Comparison of ENCODE assay signal across 27 mouse cellular contexts in the genomic region with DNA sequence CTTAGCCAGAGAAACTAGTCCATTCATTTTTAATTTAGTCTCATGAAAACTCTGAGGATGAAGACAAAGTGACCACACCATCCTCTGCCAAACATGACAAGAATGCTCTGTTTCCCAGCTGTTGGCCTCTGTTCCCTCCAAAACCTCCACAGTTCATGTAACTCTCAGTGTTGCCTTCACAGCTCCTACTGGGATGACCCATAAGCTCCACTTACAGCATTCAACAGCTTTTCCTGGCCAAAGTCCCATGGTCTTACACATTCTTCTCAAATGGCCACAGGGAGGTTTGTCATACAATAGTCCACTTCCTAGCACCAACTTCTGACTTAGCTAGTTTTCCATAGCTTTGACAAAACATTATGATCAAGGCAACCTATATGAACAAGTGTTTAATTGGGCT.
"Had no signal": no experiment of that assay in that cellular context is flagged by ENCODE, and none has a peak within 500 bp of the region (broad histone marks: within the 10 kb centered on the region; RNA-seq: fewer than 3 reads in every experiment).

No protein-coding gene starts in this region.

- H3K27ac ChIP-seq: gastrocnemius, adult 2 months; heart, adult 2 months; heart, embryonic 10.5 days; hindbrain, embryonic 10.5 days; hindbrain, embryonic 12.5 days; hindbrain, embryonic 15.5 days; hindbrain, postnatal 0 days; kidney, embryonic 15.5 days; kidney, postnatal 0 days; limb, embryonic 13.5 days; limb, embryonic 15.5 days; liver, embryonic 13.5 days; liver, embryonic 15.5 days had no signal

- H3K36me3 ChIP-seq: heart, embryonic 10.5 days; heart, embryonic 12.5 days; hindbrain, embryonic 10.5 days; hindbrain, embryonic 12.5 days; hindbrain, embryonic 15.5 days; kidney, embryonic 15.5 days; limb, embryonic 13.5 days; limb, embryonic 15.5 days; liver, embryonic 13.5 days; liver, embryonic 15.5 days had no signal

- H3K9ac ChIP-seq: heart, embryonic 12.5 days; hindbrain, embryonic 12.5 days; hindbrain, embryonic 15.5 days; kidney, embryonic 15.5 days; limb, embryonic 13.5 days; limb, embryonic 15.5 days; liver, embryonic 13.5 days; liver, embryonic 15.5 days had no signal

- H3K4me1 ChIP-seq: heart, embryonic 12.5 days; hindbrain, embryonic 12.5 days; liver, embryonic 13.5 days; liver, embryonic 15.5 days had no signal

- H3K9me3 ChIP-seq: heart, embryonic 10.5 days; heart, embryonic 12.5 days; hindbrain, embryonic 10.5 days; hindbrain, embryonic 12.5 days; hindbrain, embryonic 15.5 days; kidney, embryonic 15.5 days; limb, embryonic 13.5 days; limb, embryonic 15.5 days; liver, embryonic 13.5 days; liver, embryonic 15.5 days had no signal

- H3K4me3 ChIP-seq: gastrocnemius, adult 2 months; heart, adult 2 months; heart, embryonic 10.5 days; heart, embryonic 12.5 days; hindbrain, embryonic 10.5 days; hindbrain, embryonic 12.5 days; hindbrain, embryonic 15.5 days; kidney, embryonic 15.5 days; limb, embryonic 13.5 days; limb, embryonic 15.5 days; liver, embryonic 13.5 days; liver, embryonic 15.5 days had no signal

- DNase-seq: gastrocnemius, adult 2 months; gastrocnemius, postnatal 10 days; gastrocnemius, postnatal 25 days; heart, adult 2 months; heart, postnatal 10 days; heart, postnatal 4 days; kidney, adult 11 months; kidney, adult 2 months; kidney, adult 9 months; kidney, postnatal 14 days; kidney, postnatal 36 days; layer of hippocampus, adult 9-11 months; layer of hippocampus, postnatal 36 days; left cerebral cortex, postnatal 4 days; liver, embryonic 13.5 days had no signal

- ATAC-seq: hindbrain, postnatal 0 days; intestine, embryonic 16.5 days had no signal

- H3K4me2 ChIP-seq: heart, embryonic 12.5 days; hindbrain, embryonic 12.5 days; hindbrain, embryonic 15.5 days; kidney, embryonic 15.5 days; limb, embryonic 13.5 days; limb, embryonic 15.5 days; liver, embryonic 13.5 days; liver, embryonic 15.5 days had no signal

- H3K27me3 ChIP-seq: heart, embryonic 12.5 days; hindbrain, embryonic 12.5 days; hindbrain, embryonic 15.5 days; kidney, embryonic 15.5 days; limb, embryonic 13.5 days; limb, embryonic 15.5 days; liver, embryonic 13.5 days; liver, embryonic 15.5 days had no signal
